Comparison of ENCODE assay signal across 8 mouse cellular contexts in the genomic region with DNA sequence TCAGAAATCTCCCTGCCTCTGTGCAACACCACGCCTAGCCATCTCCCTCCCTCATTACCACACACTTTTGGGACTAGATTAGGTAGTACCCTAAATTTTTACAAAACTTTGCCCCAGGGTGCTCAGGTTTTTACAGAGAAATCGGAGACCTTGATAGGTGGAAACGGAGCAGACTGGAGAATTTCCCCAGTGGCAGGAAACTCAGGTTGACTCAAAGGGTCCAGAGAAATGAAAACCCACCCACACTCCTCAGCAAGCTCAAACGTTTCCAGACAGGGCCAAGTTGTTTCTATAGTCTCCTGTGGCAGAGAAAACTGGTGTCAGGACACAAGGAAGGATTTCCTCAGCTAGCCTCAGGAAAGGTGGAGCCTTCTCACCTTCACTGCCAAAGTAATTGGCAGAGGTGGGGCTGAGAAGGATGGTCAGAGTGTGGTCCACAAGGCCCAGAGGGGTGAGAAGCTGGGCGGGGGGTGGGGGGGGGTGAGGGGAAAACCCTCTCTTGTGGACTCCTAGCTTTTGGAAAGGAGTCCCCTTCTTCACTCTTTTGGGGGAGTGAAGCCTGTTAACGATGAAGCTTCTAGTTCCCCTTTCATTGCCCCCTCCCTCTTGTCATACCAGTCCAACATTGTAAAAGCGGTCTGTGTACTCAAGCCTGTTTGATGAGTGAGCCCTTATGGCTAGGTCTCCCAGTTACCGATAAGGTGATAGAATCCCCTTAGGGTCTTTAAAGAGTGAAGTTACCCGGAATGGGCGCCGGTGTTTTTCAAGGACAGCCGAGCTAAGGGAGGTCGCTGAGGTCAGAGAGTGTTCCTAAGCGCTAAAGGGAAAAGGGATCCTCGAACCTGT. TPM values are rescaled to one million over a fixed set of nuclear protein-coding genes. Genes with fewer than 3 reads are reported as not detected.
A peak's percentile ranks its signal among the peaks of the same experiment; 100 is the strongest.
DNase-seq lines count a peak whose midpoint lies in the region; ATAC-seq and TF ChIP-seq lines count a peak whose summit lies in the region.

No protein-coding gene starts in this region.

- H3K4me3 ChIP-seq in kidney, embryonic 16.5 days (ENCODE audit: low read length), result peak overlapping the region; percentile 84
- H3K4me3 ChIP-seq in hindbrain, embryonic 15.5 days, result peak overlapping the region; percentile 92
- H3K4me3 ChIP-seq in midbrain, postnatal 0 days (ENCODE audit: low read depth, low read length), result peak overlapping the region; percentile 97

- peak overlapping the region; percentile 97 for H3K9ac ChIP-seq in kidney, embryonic 16.5 days (replicated peaks; ENCODE audit: low read length)
- H3K9ac ChIP-seq in hindbrain, embryonic 15.5 days, result peak overlapping the region; percentile 97
- peak overlapping the region; percentile 92 for H3K9ac ChIP-seq in midbrain, postnatal 0 days (replicated peaks; ENCODE audit: low read length, poor library complexity, severe bottlenecking)

- H3K4me1 ChIP-seq in kidney, embryonic 16.5 days (ENCODE audit: insufficient read depth, low read length), result peaks cover 50% of the 10 kb centered on the region
- H3K4me1 ChIP-seq in hindbrain, embryonic 15.5 days (replicated peaks), result peaks cover 42% of the 10 kb centered on the region
- H3K4me1 ChIP-seq in midbrain, postnatal 0 days (ENCODE audit: insufficient read depth, low read length), result peaks cover 16% of the 10 kb centered on the region; the same call in 1 of the 2 replicates

- no peak for DNase-seq in kidney, postnatal 36 days
- peak; percentile 18 for DNase-seq in adipocyte (ENCODE audit: low spot score)
- DNase-seq in midbrain, postnatal 0 days (ENCODE audit: low spot score), result no peak
- DNase-seq in right cerebral cortex, postnatal 14 days, result no peak
- DNase-seq in layer of hippocampus, postnatal 14 days (ENCODE audit: low spot score in 2 of 2), result no peak
- DNase-seq in urinary bladder, adult 18-20 months (ENCODE audit: low spot score in 2 of 2), result no peak

- no peaks in the 10 kb centered on the region for H3K9me3 ChIP-seq in kidney, embryonic 16.5 days (ENCODE audit: low read length)
- H3K9me3 ChIP-seq in hindbrain, embryonic 15.5 days, result no peaks in the 10 kb centered on the region
- no peaks in the 10 kb centered on the region for H3K9me3 ChIP-seq in midbrain, postnatal 0 days (ENCODE audit: low read length)

- 15% methylated on average over 15 of the region's 15 CpGs for WGBS in kidney, embryonic 16.5 days
- WGBS in hindbrain, embryonic 15.5 days, result 14% methylated on average over 15 of the region's 15 CpGs
- 13% methylated on average over 15 of the region's 15 CpGs for WGBS in midbrain, postnatal 0 days

- peak overlapping the region; percentile 99 for H3K27ac ChIP-seq in kidney, embryonic 16.5 days (ENCODE audit: low read length)
- peak overlapping the region; percentile 96 for H3K27ac ChIP-seq in hindbrain, embryonic 15.5 days (replicated peaks)
- H3K27ac ChIP-seq in midbrain, postnatal 0 days (ENCODE audit: low read depth, low read length), result peak overlapping the region; percentile 92

- no peaks in the 10 kb centered on the region for H3K27me3 ChIP-seq in kidney, embryonic 16.5 days (ENCODE audit: insufficient read depth, low read length)
- H3K27me3 ChIP-seq in hindbrain, embryonic 15.5 days, result no peaks in the 10 kb centered on the region
- H3K27me3 ChIP-seq in midbrain, postnatal 0 days (ENCODE audit: insufficient read depth, low read length), result no peaks in the 10 kb centered on the region

- peak; percentile 5; the same call in 1 of the 2 replicates for ATAC-seq in kidney, embryonic 16.5 days (ENCODE audit: low FRiP score, low TSS enrichment)
- no peak; the same call in 1 of the 2 replicates for ATAC-seq in hindbrain, embryonic 15.5 days (ENCODE audit: low FRiP score, low read depth)
- ATAC-seq in midbrain, postnatal 0 days (ENCODE audit: low FRiP score), result no peak

- TF ChIP-seq CTCF in midbrain, postnatal 0 days (IDR thresholded peaks at IDR 0.05), result no peak

- peak overlapping the region; percentile 88 for H3K4me2 ChIP-seq in kidney, embryonic 16.5 days (replicated peaks; ENCODE audit: low read depth, low read length)
- peak overlapping the region; percentile 96 for H3K4me2 ChIP-seq in hindbrain, embryonic 15.5 days
- H3K4me2 ChIP-seq in midbrain, postnatal 0 days (ENCODE audit: low read depth, low read length, poor library complexity, severe bottlenecking), result peak overlapping the region; percentile 87

- no peaks in the 10 kb centered on the region for H3K36me3 ChIP-seq in kidney, embryonic 16.5 days (ENCODE audit: insufficient read depth, low read length)
- no peaks in the 10 kb centered on the region for H3K36me3 ChIP-seq in hindbrain, embryonic 15.5 days
- H3K36me3 ChIP-seq in midbrain, postnatal 0 days (ENCODE audit: insufficient read depth, low read length), result no peaks in the 10 kb centered on the region

RNA-seq across cellular contexts. Expression of a gene that starts 14.6 kb away (rescaled TPM):
- polyA plus RNA-seq in kidney, embryonic 16.5 days (2015; fragmentation: Nextera tagmentation; extraction: Ambion mirVana), result 103 and 119 TPM in 2 replicates
- polyA plus RNA-seq in hindbrain, embryonic 15.5 days (2015; fragmentation: Nextera tagmentation; extraction: Ambion mirVana), result 121 and 129 TPM in 2 replicates
- 59.6 and 80.3 TPM in 2 replicates for total RNA-seq in midbrain, postnatal 0 days (2014; rRNA removed)
- polyA plus RNA-seq in midbrain, postnatal 0 days (2015; fragmentation: Nextera tagmentation; extraction: Ambion mirVana), result 38.9 and 46.8 TPM in 2 replicates
- 100 to 1,000 TPM; 258 to 259 TPM for total RNA-seq in layer of hippocampus, postnatal 14 days (2021)

RNA-seq across cellular contexts. Expression of a gene that starts 32.6 kb away (rescaled TPM):
- not detected in 2 replicates for polyA plus RNA-seq in kidney, embryonic 16.5 days (2015; fragmentation: Nextera tagmentation; extraction: Ambion mirVana)
- not detected in 2 replicates for polyA plus RNA-seq in hindbrain, embryonic 15.5 days (2015; fragmentation: Nextera tagmentation; extraction: Ambion mirVana)
- total RNA-seq in midbrain, postnatal 0 days (2014; rRNA removed), result 0.42 TPM in 1 of 2 replicates, not detected in the other
- polyA plus RNA-seq in midbrain, postnatal 0 days (2015; fragmentation: Nextera tagmentation; extraction: Ambion mirVana), result not detected in 2 replicates
- total RNA-seq in layer of hippocampus, postnatal 14 days (2021), result not detected

RNA-seq across cellular contexts. Expression of a gene that starts 44.7 kb away (rescaled TPM):
- polyA plus RNA-seq in kidney, embryonic 16.5 days (2015; fragmentation: Nextera tagmentation; extraction: Ambion mirVana), result 269 and 323 TPM in 2 replicates
- 146 and 149 TPM in 2 replicates for polyA plus RNA-seq in hindbrain, embryonic 15.5 days (2015; fragmentation: Nextera tagmentation; extraction: Ambion mirVana)
- 236 and 250 TPM in 2 replicates for total RNA-seq in midbrain, postnatal 0 days (2014; rRNA removed)
- polyA plus RNA-seq in midbrain, postnatal 0 days (2015; fragmentation: Nextera tagmentation; extraction: Ambion mirVana), result 196 and 210 TPM in 2 replicates
- 100 to 1,000 TPM; 110 to 120 TPM for total RNA-seq in layer of hippocampus, postnatal 14 days (2021)
